Mouse (Mus musculus) CH12.LX (cell line): ENCODE results near the gene Atp5h.

Experiments
- CTCF ChIP-seq, 2 experiments: IDR thresholded peaks in 1 of 2; conservative IDR thresholded peaks in 1 of 2; 2 replicates each; pipeline ENCODE4 v1.5.1; 2011 to 2012; ENCODE audit warnings: low read depth in 2 of 2, low read length in 2 of 2, improper control_type of control experiment in 1 of 2, inconsistent platforms in 1 of 2, mild to moderate bottlenecking in 1 of 2, moderate library complexity in 1 of 2
- EP300 ChIP-seq: IDR thresholded peaks from 2 replicates; pipeline ENCODE4 v1.6.1; 2011; ENCODE audit warnings: low read length, improper control_type of control experiment
- ETS1 ChIP-seq: conservative IDR thresholded peaks from 2 replicates; pipeline ENCODE4 v1.6.1; 2012; ENCODE audit warnings: low read depth, mild to moderate bottlenecking, inconsistent platforms, low read length, improper control_type of control experiment, moderate library complexity
- HCFC1 ChIP-seq: IDR thresholded peaks from 2 replicates; pipeline ENCODE4 v1.6.1; 2012; ENCODE audit warnings: low read depth, mild to moderate bottlenecking, inconsistent platforms, low read length, improper control_type of control experiment
- KAT2A ChIP-seq: IDR thresholded peaks from 2 replicates; pipeline ENCODE4 v1.6.1; 2012; ENCODE audit warnings: low read length, improper control_type of control experiment, inconsistent platforms; ENCODE audit not compliant: insufficient replicate concordance
- POLR2A ChIP-seq: IDR thresholded peaks from 2 replicates; pipeline ENCODE4 v1.6.1; 2011; ENCODE audit warnings: low read depth, mild to moderate bottlenecking, improper control_type of control experiment, low read length
- TBP ChIP-seq: conservative IDR thresholded peaks from 2 replicates; pipeline ENCODE4 v1.6.1; 2011; ENCODE audit warnings: low read depth, low read length, improper control_type of control experiment
- UBTF ChIP-seq: IDR thresholded peaks from 2 replicates; pipeline ENCODE4 v1.6.1; 2012; ENCODE audit warnings: low read depth, mild to moderate bottlenecking, inconsistent platforms, low read length, improper control_type of control experiment, moderate library complexity
- ZKSCAN1 ChIP-seq: IDR thresholded peaks from 2 replicates; pipeline ENCODE4 v1.6.1; 2012; ENCODE audit warnings: low read depth, inconsistent platforms, low read length, improper control_type of control experiment, borderline replicate concordance

DNA sequence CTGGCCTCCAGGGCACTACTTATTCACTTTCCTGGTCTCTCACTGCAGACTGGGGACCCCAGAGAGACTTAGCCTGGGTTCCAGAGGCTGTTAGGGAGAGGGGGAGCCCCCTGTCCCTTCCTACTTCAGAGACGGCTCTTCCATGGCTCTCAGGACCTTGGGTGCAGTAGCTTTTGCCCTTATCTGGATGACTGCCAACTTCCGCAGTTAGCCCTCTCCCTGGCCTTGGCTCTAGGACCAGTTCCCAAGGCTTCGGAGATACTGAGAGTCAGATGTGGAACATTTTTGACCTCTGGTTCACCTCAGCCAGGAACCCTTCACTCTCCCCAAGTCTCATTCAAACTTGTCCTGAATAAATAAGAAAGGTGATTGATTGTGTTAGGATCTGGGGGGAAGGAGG is 27.1 kb upstream of the Atp5h start:
- no peak for TF ChIP-seq CTCF (conservative IDR thresholded peaks at IDR 0.05 in 1 of 2, IDR thresholded peaks at IDR 0.05 in 1 of 2; ENCODE audit: low read depth in 2 of 2, low read length in 2 of 2)
- no peak for TF ChIP-seq POLR2A
- no peak for TF ChIP-seq UBTF
- no peak for TF ChIP-seq ZKSCAN1
- no peak for TF ChIP-seq EP300
- no peak for TF ChIP-seq ETS1
- no peak for TF ChIP-seq TBP
- no peak for TF ChIP-seq HCFC1
- no peak for TF ChIP-seq KAT2A
